Mouse (Mus musculus) myocyte (in vitro differentiated cells): ENCODE measurements around the gene Dennd4a. TPM values are rescaled to one million over a fixed set of nuclear protein-coding genes. Genes with fewer than 3 reads are reported as not detected.

Source experiments
- H3K27me3 ChIP-seq: one replicate; pipeline ENCODE4 v1.6.1; 2011; ENCODE audit not compliant: control insufficient read depth, insufficient read depth, insufficient read length
- H3K36me3 ChIP-seq: one replicate; pipeline ENCODE4 v1.6.1; 2011; ENCODE audit not compliant: control insufficient read depth, insufficient read depth
- H3K4me2 ChIP-seq: one replicate; pipeline ENCODE4 v1.6.1; 2011; ENCODE audit warnings: low read depth, control low read depth
- H3K4me3 ChIP-seq: one replicate; pipeline ENCODE4 v1.5.1; 2011; ENCODE audit warnings: mild to moderate bottlenecking, control low read depth, moderate library complexity
- H3K79me2 ChIP-seq: one replicate; pipeline ENCODE4 v1.6.1; 2011; ENCODE audit not compliant: control insufficient read depth, insufficient read depth
- H3ac ChIP-seq: one replicate; pipeline ENCODE4 v1.6.1; 2011; ENCODE audit not compliant: control insufficient read depth, insufficient read length
- CEBPB ChIP-seq: IDR thresholded peaks from 2 replicates; pipeline ENCODE4 v1.6.1; 2011; ENCODE audit warnings: mild to moderate bottlenecking, moderate library complexity; ENCODE audit not compliant: poor library complexity, insufficient read depth, severe bottlenecking
- E2F4 ChIP-seq: IDR thresholded peaks from one replicate; pipeline ENCODE4 v1.6.1; 2011; ENCODE audit warnings: mild to moderate bottlenecking, control low read depth, moderate library complexity; ENCODE audit not compliant: insufficient read depth
- MAX ChIP-seq: IDR thresholded peaks from one replicate; pipeline ENCODE4 v1.6.1; 2011; ENCODE audit warnings: low read depth, mild to moderate bottlenecking, control low read depth
- MYOD1 ChIP-seq, 3 experiments: IDR thresholded peaks; one replicate each; pipeline ENCODE4 v1.6.1; 2011; ENCODE audit warnings: control low read depth in 2 of 3, low read depth in 2 of 3, mild to moderate bottlenecking in 2 of 3, moderate library complexity in 1 of 3; ENCODE audit not compliant: insufficient read length in 2 of 3, control insufficient read depth in 1 of 3
- MYOG ChIP-seq, 3 experiments: IDR thresholded peaks; one replicate each; pipeline ENCODE4 v1.6.1; 2011; ENCODE audit warnings: control low read depth in 2 of 3, low read depth in 2 of 3, mild to moderate bottlenecking in 2 of 3; ENCODE audit not compliant: insufficient read length in 2 of 3, control insufficient read depth in 1 of 3, insufficient read depth in 1 of 3
- POLR2A ChIP-seq: IDR thresholded peaks from one replicate; pipeline ENCODE4 v1.6.1; 2011; ENCODE audit warnings: low read depth, mild to moderate bottlenecking, control low read depth, moderate library complexity; ENCODE audit not compliant: insufficient read length
- POLR2AphosphoS2 ChIP-seq: IDR thresholded peaks from one replicate; pipeline ENCODE4 v1.6.1; 2011; ENCODE audit warnings: low read depth, control low read depth; ENCODE audit not compliant: insufficient read length
- REST ChIP-seq: IDR thresholded peaks from one replicate; pipeline ENCODE4 v1.6.1; 2011; ENCODE audit warnings: mild to moderate bottlenecking, control low read depth, moderate library complexity; ENCODE audit not compliant: insufficient read depth, insufficient read length
- SRF ChIP-seq: IDR thresholded peaks from one replicate; pipeline ENCODE4 v1.6.1; 2011; ENCODE audit warnings: low read depth; ENCODE audit not compliant: control insufficient read depth, insufficient read length
- TCF12 ChIP-seq: IDR thresholded peaks from one replicate; pipeline ENCODE4 v1.6.1; 2011; ENCODE audit warnings: mild to moderate bottlenecking, control low read depth; ENCODE audit not compliant: poor library complexity, insufficient read depth, severe bottlenecking
- TCF3 ChIP-seq: IDR thresholded peaks from one replicate; pipeline ENCODE4 v1.6.1; 2011; ENCODE audit warnings: low read depth, control low read depth; ENCODE audit not compliant: insufficient read length
- USF1 ChIP-seq: IDR thresholded peaks from one replicate; pipeline ENCODE4 v1.6.1; 2011; ENCODE audit warnings: low read depth, mild to moderate bottlenecking, control low read depth, moderate library complexity
- polyA plus RNA-seq: library from polyadenylated mRNA; unstranded; fragments of >200 nt; fragmentation: generic; extraction: Trizol; gene quantifications from one replicate; pipeline ENCODE4 v1.2.1, GENCODE M21; 2012; ENCODE audit warnings: missing spikeins

The Dennd4a gene
- polyA plus RNA-seq, 1 experiment: 5.0 TPM

DNA sequence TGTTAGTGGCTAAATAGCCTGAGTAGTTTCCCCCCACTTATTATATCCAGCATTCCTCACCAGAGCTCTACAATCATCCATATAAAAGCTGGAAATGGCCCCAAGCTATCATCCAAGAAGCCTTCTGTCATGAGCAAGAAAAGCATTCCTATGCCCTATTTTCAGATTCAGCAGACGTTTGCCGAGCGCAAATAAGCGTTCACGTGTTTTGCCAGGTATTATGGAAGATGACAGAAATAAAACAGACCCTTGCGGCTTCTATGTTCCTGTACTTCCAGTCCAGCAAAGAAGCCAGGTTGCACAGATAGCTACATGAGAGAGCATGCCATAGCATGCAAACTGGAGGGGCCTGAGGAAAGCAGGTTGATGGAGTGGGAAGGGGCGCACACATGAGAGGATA, 23.1 kb upstream of the Dennd4a start:
- Histone ChIP-seq H3ac (no peak overlapping the region), H3K79me2 (no peaks in the 10 kb centered on the region), H3K36me3 (no peaks in the 10 kb centered on the region), H3K4me2 (no peak overlapping the region), H3K27me3 (no peaks in the 10 kb centered on the region), H3K4me3 (no peak overlapping the region)
- TF ChIP-seq USF1: no peak
- no peak for TF ChIP-seq MAX
- TF ChIP-seq TCF3: no peak
- TF ChIP-seq TCF12: no peak
- no peak for TF ChIP-seq REST
- no peak for TF ChIP-seq POLR2A
- no peak for TF ChIP-seq CEBPB
- TF ChIP-seq POLR2AphosphoS2: no peak
- no peak for TF ChIP-seq MYOD1 (IDR thresholded peaks at IDR 0.05; ENCODE audit: control insufficient read depth in 1 of 3, insufficient read length in 2 of 3, low read depth in 2 of 3)
- TF ChIP-seq E2F4: no peak
- no peak for TF ChIP-seq MYOG (IDR thresholded peaks at IDR 0.05; ENCODE audit: control insufficient read depth in 1 of 3, insufficient read depth in 1 of 3, insufficient read length in 2 of 3, low read depth in 2 of 3)
- TF ChIP-seq SRF: no peak

DNA sequence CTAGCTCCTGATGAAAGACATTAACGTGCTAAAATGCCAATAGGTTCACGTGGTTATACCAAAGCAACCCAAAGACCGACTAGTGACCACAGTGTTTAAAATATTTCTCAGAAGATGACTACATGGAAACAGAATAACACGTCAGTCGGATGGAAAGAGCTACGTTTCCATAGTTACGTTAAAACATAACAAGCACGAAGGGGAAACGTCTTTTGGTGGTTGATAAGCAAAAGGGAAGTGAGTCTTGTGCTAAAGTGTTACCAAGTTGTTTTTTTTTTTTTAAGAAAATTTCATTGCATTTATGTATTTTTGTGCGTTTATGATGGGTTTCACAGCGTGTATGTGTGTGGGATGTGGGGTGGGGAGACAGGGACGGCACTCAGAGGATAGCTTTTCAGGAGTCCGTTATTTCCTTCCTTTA, 21.8 kb upstream of the Dennd4a start:
- Histone ChIP-seq H3K4me2 (no peak overlapping the region), H3K36me3 (no peaks in the 10 kb centered on the region), H3K79me2 (no peaks in the 10 kb centered on the region), H3K27me3 (no peaks in the 10 kb centered on the region), H3K4me3 (no peak overlapping the region), H3ac (no peak overlapping the region)
- TF ChIP-seq REST (no peak), CEBPB (no peak), SRF (no peak), MAX (no peak), E2F4 (no peak), POLR2A (no peak), TCF12 (no peak)

DNA sequence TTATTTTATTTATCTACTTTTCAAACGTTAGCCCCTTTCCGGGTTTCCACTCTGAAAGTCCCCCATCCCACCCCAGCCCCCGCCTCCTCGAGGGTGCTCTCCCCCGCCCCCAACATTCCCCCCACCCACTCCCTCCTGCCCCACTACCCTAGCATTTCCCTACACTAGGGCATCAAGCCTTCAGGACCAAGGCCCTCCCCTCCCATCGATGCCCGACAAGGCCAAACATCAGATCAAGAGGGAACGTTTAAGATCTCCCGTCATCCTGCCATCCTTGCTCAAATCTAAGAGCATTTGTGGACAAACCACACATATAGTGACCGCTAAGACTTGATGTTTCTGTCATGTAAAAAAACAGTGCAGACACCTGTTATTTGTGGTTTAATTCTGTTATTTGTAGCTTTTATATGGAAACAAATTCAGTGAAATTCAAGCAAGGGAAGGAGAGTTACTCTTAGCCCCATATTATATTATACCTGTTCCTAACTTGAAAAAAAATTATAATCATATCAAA, 21.2 kb upstream of the Dennd4a start:
- no peak overlapping the region for H3K4me3 ChIP-seq
- no peak overlapping the region for H3ac ChIP-seq
- no peak overlapping the region for H3K4me2 ChIP-seq
- no peaks in the 10 kb centered on the region for H3K27me3 ChIP-seq
- no peaks in the 10 kb centered on the region for H3K36me3 ChIP-seq
- H3K79me2 ChIP-seq: no peaks in the 10 kb centered on the region
- TF ChIP-seq MYOG (IDR thresholded peaks at IDR 0.05; ENCODE audit: control insufficient read depth in 1 of 3, insufficient read depth in 1 of 3, insufficient read length in 2 of 3, low read depth in 2 of 3) (no peak), MYOD1 (IDR thresholded peaks at IDR 0.05; ENCODE audit: control insufficient read depth in 1 of 3, insufficient read length in 2 of 3, low read depth in 2 of 3) (no peak), SRF (no peak), MAX (no peak), CEBPB (no peak), USF1 (no peak), TCF3 (no peak), TCF12 (no peak), E2F4 (no peak), REST (no peak)

DNA sequence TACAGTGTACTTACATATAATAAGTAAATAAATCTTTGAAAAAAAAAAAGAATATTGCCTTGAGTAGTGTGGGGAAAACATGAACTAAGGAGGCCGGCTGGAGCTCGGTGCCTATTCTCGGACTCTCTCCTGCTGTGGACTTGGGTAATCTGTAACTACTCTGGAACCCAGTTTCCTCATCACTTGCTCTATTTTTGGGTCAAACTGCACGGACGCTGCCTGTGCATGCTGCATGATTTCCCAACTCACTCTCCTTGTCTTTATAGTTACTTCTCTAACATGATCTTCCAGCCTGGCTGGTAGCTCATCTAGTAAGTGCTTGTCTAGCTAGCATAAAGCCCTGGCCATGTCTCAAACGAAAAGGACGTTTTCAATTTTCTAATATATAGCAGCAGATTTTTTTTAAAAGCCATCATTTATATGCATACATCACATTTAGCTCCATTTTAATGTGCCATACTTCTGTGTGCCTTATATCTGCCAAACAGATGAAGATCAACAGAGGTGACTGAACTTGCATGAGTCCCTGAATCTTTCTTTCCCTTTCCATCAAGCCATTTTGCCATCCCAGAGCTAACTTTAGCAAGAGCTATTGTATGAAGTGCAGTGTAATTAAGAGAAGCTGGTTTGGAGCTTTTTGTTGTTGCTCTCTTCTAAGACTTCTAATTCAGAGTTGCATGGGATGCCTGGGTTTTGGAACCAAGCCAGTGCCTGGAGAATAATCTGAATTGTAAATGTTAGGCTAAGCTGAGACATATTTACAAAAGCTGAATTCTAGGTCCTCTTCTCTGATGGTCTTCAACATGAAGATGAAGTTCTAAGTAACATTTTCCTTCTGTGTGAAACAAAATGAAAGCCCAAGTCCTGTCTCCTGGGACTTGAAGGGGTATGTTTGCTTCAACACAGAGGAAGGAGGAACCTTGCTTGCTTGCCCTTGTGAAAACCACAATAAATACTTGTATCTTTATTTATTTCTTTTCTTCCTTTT, 20.2 kb upstream of the Dennd4a start:
- H3K79me2 ChIP-seq: no peaks in the 10 kb centered on the region
- no peaks in the 10 kb centered on the region for H3K36me3 ChIP-seq
- no peak overlapping the region for H3ac ChIP-seq
- H3K4me3 ChIP-seq: no peak overlapping the region
- H3K4me2 ChIP-seq: no peak overlapping the region
- no peak for TF ChIP-seq POLR2A
- no peak for TF ChIP-seq MYOG (IDR thresholded peaks at IDR 0.05; ENCODE audit: control insufficient read depth in 1 of 3, insufficient read depth in 1 of 3, insufficient read length in 2 of 3, low read depth in 2 of 3)
- TF ChIP-seq CEBPB: no peak
- H3K27me3 ChIP-seq: no peaks in the 10 kb centered on the region

DNA sequence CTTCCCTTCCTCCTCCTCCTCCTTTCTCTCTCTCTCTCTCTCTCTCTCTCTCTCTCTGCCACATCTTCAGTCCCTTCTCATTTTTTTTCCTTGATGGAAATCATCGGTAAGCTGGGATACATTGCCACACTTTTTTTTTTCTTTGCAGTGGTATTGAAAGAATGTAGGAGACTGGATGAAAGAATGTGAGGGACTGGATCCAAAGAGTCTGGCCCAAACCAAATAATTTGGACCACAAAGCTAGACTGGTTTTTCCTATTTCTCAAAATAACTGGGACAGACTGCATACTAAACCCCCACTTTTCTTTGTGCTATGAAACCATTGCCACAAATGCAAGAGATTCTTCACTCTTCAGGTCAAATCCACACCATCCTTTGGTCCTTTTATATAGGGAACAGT, 19.5 kb upstream of the Dennd4a start:
- Histone ChIP-seq H3K79me2 (no peaks in the 10 kb centered on the region), H3K4me2 (no peak overlapping the region), H3K4me3 (no peak overlapping the region), H3K27me3 (no peaks in the 10 kb centered on the region), H3K36me3 (no peaks in the 10 kb centered on the region), H3ac (no peak overlapping the region)
- TF ChIP-seq USF1 (no peak), E2F4 (no peak), MYOD1 (IDR thresholded peaks at IDR 0.05; ENCODE audit: control insufficient read depth in 1 of 3, insufficient read length in 2 of 3, low read depth in 2 of 3) (no peak), POLR2AphosphoS2 (no peak), POLR2A (no peak), TCF12 (no peak), SRF (no peak), CEBPB (no peak), MYOG (IDR thresholded peaks at IDR 0.05; ENCODE audit: control insufficient read depth in 1 of 3, insufficient read depth in 1 of 3, insufficient read length in 2 of 3, low read depth in 2 of 3) (no peak), TCF3 (no peak), MAX (no peak), REST (no peak)
